Mouse (Mus musculus): ENCODE results near the gene Nck2. TPM values are rescaled to one million over a fixed set of nuclear protein-coding genes. Genes with fewer than 3 reads are reported as not detected.

Gene Nck2
- total RNA-seq, 2 experiments from 2014 or later = 38.3 to 38.7 TPM

- H3K27ac ChIP-seq = no peak overlapping the region
- H3K4me3 ChIP-seq = no peak overlapping the region
- TF ChIP-seq CTCF (IDR thresholded peaks at IDR 0.05) = no peak
- intact Hi-C loops (cut with DNase I) = no loop called here
- no peak for DNase-seq (ENCODE audit: extremely low spot score in 1 of 2, low spot score in 2 of 2)
Observed at GRCm38 (mm10) chr1:43555222-43555974, 111.0 kb downstream of the Nck2 start.

- TF ChIP-seq CTCF (IDR thresholded peaks at IDR 0.05) = no peak
- Histone ChIP-seq H3K4me3 (no peak overlapping the region), H3K27ac (no peak overlapping the region)
- intact Hi-C loops (cut with DNase I) = no loop called here
- DNase-seq (ENCODE audit: extremely low spot score in 1 of 2, low spot score in 2 of 2) = no peak
Observed at GRCm38 (mm10) chr1:43558329-43558728, 114.0 kb downstream of the Nck2 start.

- no peak overlapping the region for H3K27ac ChIP-seq
- intact Hi-C loops (cut with DNase I) = no loop called here
- no peak overlapping the region for H3K4me3 ChIP-seq
- no peak for DNase-seq (ENCODE audit: extremely low spot score in 1 of 2, low spot score in 2 of 2)
- TF ChIP-seq CTCF (IDR thresholded peaks at IDR 0.05) = no peak
Observed at GRCm38 (mm10) chr1:43559043-43559692, 114.8 kb downstream of the Nck2 start.

- intact Hi-C loops (cut with DNase I) = no loop called here
- no peak for TF ChIP-seq CTCF (IDR thresholded peaks at IDR 0.05)
- Histone ChIP-seq H3K27ac (no peak overlapping the region), H3K4me3 (no peak overlapping the region)
- DNase-seq (ENCODE audit: extremely low spot score in 1 of 2, low spot score in 2 of 2) = no peak
Observed at GRCm38 (mm10) chr1:43561085-43561484, 116.7 kb downstream of the Nck2 start.

- no peak for TF ChIP-seq CTCF (IDR thresholded peaks at IDR 0.05)
- H3K27ac ChIP-seq = no peak overlapping the region
- intact Hi-C loops (cut with DNase I) = no loop called here
Observed at GRCm38 (mm10) chr1:43562002-43562666, 117.8 kb downstream of the Nck2 start.

GRCm38 (mm10) chr1:43565260-43565659, 120.9 kb downstream of the Nck2 start:
- no peak for DNase-seq (ENCODE audit: extremely low spot score in 1 of 2, low spot score in 2 of 2)
- Histone ChIP-seq H3K4me3 (no peak overlapping the region), H3K27ac (no peak overlapping the region)
- no peak for TF ChIP-seq CTCF (IDR thresholded peaks at IDR 0.05)
- intact Hi-C loops (cut with DNase I) = no loop called here

More at GRCm38 (mm10) chr1:43562002-43562666, 117.8 kb downstream of the Nck2 start:
- DNase-seq (ENCODE audit: extremely low spot score in 1 of 2, low spot score in 2 of 2) = no peak
- H3K4me3 ChIP-seq = no peak overlapping the region

GRCm38 (mm10) chr1:43566677-43567377, 122.4 kb downstream of the Nck2 start:
- intact Hi-C loops (cut with DNase I) = no loop called here
- TF ChIP-seq CTCF (IDR thresholded peaks at IDR 0.05) = no peak
- H3K27ac ChIP-seq = no peak overlapping the region
- no peak overlapping the region for H3K4me3 ChIP-seq
- no peak for DNase-seq (ENCODE audit: extremely low spot score in 1 of 2, low spot score in 2 of 2)

GRCm38 (mm10) chr1:43568824-43569223, 124.4 kb downstream of the Nck2 start:
- no peak for DNase-seq (ENCODE audit: extremely low spot score in 1 of 2, low spot score in 2 of 2)
- intact Hi-C loops (cut with DNase I) = no loop called here
- no peak for TF ChIP-seq CTCF (IDR thresholded peaks at IDR 0.05)
- H3K27ac ChIP-seq = no peak overlapping the region
- no peak overlapping the region for H3K4me3 ChIP-seq

- no peak for TF ChIP-seq CTCF (IDR thresholded peaks at IDR 0.05)
- H3K27ac ChIP-seq = no peak overlapping the region
- H3K4me3 ChIP-seq = no peak overlapping the region
- DNase-seq (ENCODE audit: extremely low spot score in 1 of 2, low spot score in 2 of 2) = no peak
- intact Hi-C loops (cut with DNase I) = no loop called here
Observed at GRCm38 (mm10) chr1:43571105-43571504, 126.7 kb downstream of the Nck2 start.

- no peak overlapping the region for H3K27ac ChIP-seq
- no peak overlapping the region for H3K4me3 ChIP-seq
- no peak for DNase-seq (ENCODE audit: extremely low spot score in 1 of 2, low spot score in 2 of 2)
- intact Hi-C loops (cut with DNase I) = no loop called here
- TF ChIP-seq CTCF (IDR thresholded peaks at IDR 0.05) = no peak
Observed at GRCm38 (mm10) chr1:43574793-43575304, 130.5 kb downstream of the Nck2 start.

GRCm38 (mm10) chr1:43577371-43577770, 133.0 kb downstream of the Nck2 start:
- no peak overlapping the region for H3K4me3 ChIP-seq
- DNase-seq (ENCODE audit: extremely low spot score in 1 of 2, low spot score in 2 of 2) = no peak
- no peak overlapping the region for H3K27ac ChIP-seq
- intact Hi-C loops (cut with DNase I) = no loop called here
- no peak for TF ChIP-seq CTCF (IDR thresholded peaks at IDR 0.05)
